Mouse (Mus musculus): ENCODE results near the gene Mafg. TPM values are rescaled to one million over a fixed set of nuclear protein-coding genes. Genes with fewer than 3 reads are reported as not detected.

The Mafg gene
- total and polyA plus RNA-seq, 2 experiments from 2014 or later, result 39.7 to 40.1 TPM

GRCm38 (mm10) chr11:120623961-120624679 lies 9.3 kb downstream of the Mafg start:
- WGBS, result 13% methylated on average over 30 of the region's 30 CpGs
- peak; percentile 69 for TF ChIP-seq CTCF (IDR thresholded peaks at IDR 0.05; ENCODE audit: low read depth)
- H3K4me2 ChIP-seq (ENCODE audit: low read depth), result peak overlapping the region; percentile 94

GRCm38 (mm10) chr11:120622805-120623204 lies 10.6 kb downstream of the Mafg start:
- Histone ChIP-seq H3K27ac (ENCODE audit: low read depth, low read length) (no peak overlapping the region), H3K36me3 (ENCODE audit: insufficient read depth) (peaks cover 56% of the 10 kb centered on the region), H3K4me3 (ENCODE audit: low read depth, low read length) (no peak overlapping the region), H3K4me1 (ENCODE audit: insufficient read depth) (peaks cover 5% of the 10 kb centered on the region), H3K9me3 (ENCODE audit: low read length) (no peaks in the 10 kb centered on the region), H3K4me2 (ENCODE audit: low read depth) (no peak overlapping the region), H3K9ac (no peak overlapping the region), H3K27me3 (ENCODE audit: insufficient read depth, low read length) (no peaks in the 10 kb centered on the region)
- no peak for TF ChIP-seq CTCF (IDR thresholded peaks at IDR 0.05; ENCODE audit: low read depth)
- 90% methylated on average over 6 of the region's 6 CpGs for WGBS
- ATAC-seq, result no peak
- DNase-seq, result no peak

More at GRCm38 (mm10) chr11:120623961-120624679, 9.3 kb downstream of the Mafg start:
- H3K4me3 ChIP-seq (ENCODE audit: low read depth, low read length), result peak overlapping the region; percentile 87
- H3K36me3 ChIP-seq (ENCODE audit: insufficient read depth), result peaks cover 52% of the 10 kb centered on the region
- peak overlapping the region; percentile 76 for H3K9ac ChIP-seq
- DNase-seq (peak; percentile 46), ATAC-seq (peak; percentile 79)
- peak overlapping the region; percentile 83 for H3K27ac ChIP-seq (ENCODE audit: low read depth, low read length)
- H3K27me3 ChIP-seq (ENCODE audit: insufficient read depth, low read length), result no peaks in the 10 kb centered on the region
- no peaks in the 10 kb centered on the region for H3K9me3 ChIP-seq (ENCODE audit: low read length)
- peaks cover 5% of the 10 kb centered on the region for H3K4me1 ChIP-seq (ENCODE audit: insufficient read depth)

- DNase-seq (no peak), ATAC-seq (no peak)
- Histone ChIP-seq H3K27ac (ENCODE audit: low read depth, low read length) (no peak overlapping the region), H3K9me3 (ENCODE audit: low read length) (no peaks in the 10 kb centered on the region), H3K36me3 (ENCODE audit: insufficient read depth) (peaks cover 49% of the 10 kb centered on the region), H3K9ac (no peak overlapping the region), H3K27me3 (ENCODE audit: insufficient read depth, low read length) (no peaks in the 10 kb centered on the region), H3K4me2 (ENCODE audit: low read depth) (no peak overlapping the region), H3K4me3 (ENCODE audit: low read depth, low read length) (no peak overlapping the region), H3K4me1 (ENCODE audit: insufficient read depth) (peaks cover 11% of the 10 kb centered on the region)
- 92% methylated on average over 14 of the region's 14 CpGs for WGBS
- no peak for TF ChIP-seq CTCF (IDR thresholded peaks at IDR 0.05; ENCODE audit: low read depth)
Observed at GRCm38 (mm10) chr11:120620195-120620594, 13.2 kb downstream of the Mafg start.

- H3K27me3 ChIP-seq (ENCODE audit: insufficient read depth, low read length), result no peaks in the 10 kb centered on the region
- no peak overlapping the region for H3K9ac ChIP-seq
- no peak for ATAC-seq
- H3K4me1 ChIP-seq (ENCODE audit: insufficient read depth), result peaks cover 9% of the 10 kb centered on the region
- no peak for DNase-seq
- no peak for TF ChIP-seq CTCF (IDR thresholded peaks at IDR 0.05; ENCODE audit: low read depth)
- 95% methylated on average over 25 of the region's 25 CpGs for WGBS
- no peaks in the 10 kb centered on the region for H3K9me3 ChIP-seq (ENCODE audit: low read length)
- H3K36me3 ChIP-seq (ENCODE audit: insufficient read depth), result peaks cover 55% of the 10 kb centered on the region
- no peak overlapping the region for H3K4me3 ChIP-seq (ENCODE audit: low read depth, low read length)
- peak overlapping the region; percentile 23; the same call in 1 of the 2 replicates for H3K27ac ChIP-seq (ENCODE audit: low read depth, low read length)
- H3K4me2 ChIP-seq (ENCODE audit: low read depth), result no peak overlapping the region
Observed at GRCm38 (mm10) chr11:120618619-120619535, 14.5 kb downstream of the Mafg start.

- Histone ChIP-seq H3K4me3 (ENCODE audit: low read depth, low read length) (peak within 1 kb of the TSS; percentile 86), H3K9ac (peak within 1 kb of the TSS; percentile 92), H3K27me3 (ENCODE audit: insufficient read depth, low read length) (no peaks in the 10 kb centered on the region), H3K27ac (ENCODE audit: low read depth, low read length) (peak within 1 kb of the TSS; percentile 74), H3K4me1 (ENCODE audit: insufficient read depth) (peaks cover 9% of the 10 kb centered on the region), H3K9me3 (ENCODE audit: low read length) (no peaks in the 10 kb centered on the region), H3K36me3 (ENCODE audit: insufficient read depth) (peaks cover 60% of the 10 kb centered on the region), H3K4me2 (ENCODE audit: low read depth) (peak within 1 kb of the TSS; percentile 73)
- ATAC-seq, result peak; percentile 99
- no peak for TF ChIP-seq CTCF (IDR thresholded peaks at IDR 0.05; ENCODE audit: low read depth)
- under 1% methylated on average over 56 of the region's 56 CpGs for WGBS
- DNase-seq, result peak; percentile 95
Observed at GRCm38 (mm10) chr11:120617519-120618112, 15.8 kb downstream of the Mafg start, which contains the start of gene Pcyt2. Pcyt2 (minus strand) TSS chr11:120617936.

- peaks cover 62% of the 10 kb centered on the region for H3K36me3 ChIP-seq (ENCODE audit: insufficient read depth)
- peaks cover 9% of the 10 kb centered on the region for H3K4me1 ChIP-seq (ENCODE audit: insufficient read depth)
- peak overlapping the region; percentile 92 for H3K9ac ChIP-seq
- peak overlapping the region; percentile 86 for H3K4me3 ChIP-seq (ENCODE audit: low read depth, low read length)
- no peak for TF ChIP-seq CTCF (IDR thresholded peaks at IDR 0.05; ENCODE audit: low read depth)
- H3K9me3 ChIP-seq (ENCODE audit: low read length), result no peaks in the 10 kb centered on the region
- H3K27me3 ChIP-seq (ENCODE audit: insufficient read depth, low read length), result no peaks in the 10 kb centered on the region
- peak overlapping the region; percentile 73 for H3K4me2 ChIP-seq (ENCODE audit: low read depth)
- 52% methylated on average over 4 of the region's 4 CpGs for WGBS
- H3K27ac ChIP-seq (ENCODE audit: low read depth, low read length), result peak overlapping the region; percentile 74
- DNase-seq (no peak), ATAC-seq (no peak)
Observed at GRCm38 (mm10) chr11:120616617-120617294, 16.6 kb downstream of the Mafg start.
